Mouse (Mus musculus): ENCODE data around the gene Tnp1. TPM values are rescaled to one million over a fixed set of nuclear protein-coding genes. Genes with fewer than 3 reads are reported as not detected.

The Tnp1 gene
- total RNA-seq, 2 experiments from 2014 or later = not detected

DNA sequence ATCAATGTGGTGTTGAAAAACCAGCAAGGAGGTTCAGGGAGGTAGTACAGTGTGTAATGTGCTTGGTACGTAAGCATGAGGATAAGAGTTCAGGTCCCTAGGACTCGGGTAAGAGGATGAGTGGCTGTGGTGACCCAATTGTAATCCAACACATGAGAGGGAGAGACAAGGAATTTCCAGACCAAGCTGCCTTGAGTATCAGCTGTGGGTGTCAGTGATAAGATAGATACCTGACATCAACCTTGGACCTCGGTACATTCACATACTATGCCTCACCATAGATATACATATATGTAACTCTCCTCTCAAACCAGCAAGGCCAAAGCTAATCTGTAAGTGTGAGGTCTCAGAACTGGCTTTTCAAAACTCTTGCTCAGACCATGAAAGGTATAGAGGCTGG, 10.4 kb upstream of the Tnp1 start:
- no peak for DNase-seq
- intact Hi-C loops (cut with DNase I) = no loop called here

DNA sequence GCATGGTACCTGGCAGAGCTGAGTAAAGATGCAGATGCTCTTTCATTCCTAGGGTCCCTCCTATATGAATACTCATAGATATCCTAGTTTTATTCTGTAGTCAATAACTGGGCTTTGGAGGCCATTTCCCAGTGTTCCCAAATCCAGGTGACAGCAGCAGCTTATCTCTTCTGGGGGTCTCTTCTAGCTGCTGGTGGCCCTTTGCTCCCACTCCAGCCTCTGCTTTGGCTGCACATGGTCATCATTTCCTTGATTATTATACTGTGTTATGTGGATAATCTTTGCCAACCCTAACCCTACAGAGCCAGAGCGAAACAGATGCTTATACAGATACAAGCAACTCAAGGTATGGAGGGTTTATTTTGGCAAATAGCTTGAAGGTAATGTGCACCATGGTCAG, 8.9 kb downstream of the Tnp1 start:
- no peak for DNase-seq
- intact Hi-C loops (cut with DNase I) = no loop called here

DNA sequence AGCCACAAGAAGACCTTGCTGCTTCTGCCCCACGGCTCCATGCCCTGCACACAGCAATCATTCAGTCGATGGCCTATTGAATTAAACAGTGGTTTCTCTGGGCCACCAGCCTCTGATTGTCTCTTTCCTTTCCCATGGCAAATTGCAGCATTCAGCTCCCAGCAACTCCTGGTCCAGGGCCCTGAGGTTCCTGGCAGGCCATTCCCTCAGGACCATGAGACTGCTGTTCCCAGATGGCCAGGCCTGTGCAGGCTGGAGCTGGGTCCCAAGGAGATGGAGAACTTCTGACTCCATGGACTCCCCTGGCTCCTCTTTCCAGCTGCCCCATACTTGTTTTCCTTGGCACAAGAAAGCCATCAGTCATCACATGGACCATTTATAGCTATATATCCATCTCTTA, 10.8 kb downstream of the Tnp1 start:
- intact Hi-C loops (cut with DNase I) = no loop called here
- DNase-seq = peak; percentile 2

DNA sequence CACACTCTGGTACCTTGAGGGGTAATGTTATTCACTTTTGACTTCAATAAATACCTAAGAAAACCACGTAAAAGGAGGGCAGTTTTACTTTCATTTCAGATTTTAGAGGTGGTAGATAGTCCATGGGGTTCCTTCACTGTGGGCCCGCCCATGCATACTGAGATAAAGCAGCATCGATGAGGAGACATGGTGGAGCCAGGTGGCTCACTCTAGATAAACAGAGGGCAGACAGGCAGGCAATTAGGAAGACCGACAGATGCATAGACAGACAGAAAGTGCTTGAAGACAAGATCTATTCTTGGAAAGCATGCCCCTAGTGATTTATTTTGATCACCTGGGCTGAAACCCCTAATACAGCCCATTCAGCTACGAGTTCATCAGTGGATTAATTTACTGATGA, 13.1 kb downstream of the Tnp1 start:
- no peak for DNase-seq
- intact Hi-C loops (cut with DNase I) = no loop called here

DNA sequence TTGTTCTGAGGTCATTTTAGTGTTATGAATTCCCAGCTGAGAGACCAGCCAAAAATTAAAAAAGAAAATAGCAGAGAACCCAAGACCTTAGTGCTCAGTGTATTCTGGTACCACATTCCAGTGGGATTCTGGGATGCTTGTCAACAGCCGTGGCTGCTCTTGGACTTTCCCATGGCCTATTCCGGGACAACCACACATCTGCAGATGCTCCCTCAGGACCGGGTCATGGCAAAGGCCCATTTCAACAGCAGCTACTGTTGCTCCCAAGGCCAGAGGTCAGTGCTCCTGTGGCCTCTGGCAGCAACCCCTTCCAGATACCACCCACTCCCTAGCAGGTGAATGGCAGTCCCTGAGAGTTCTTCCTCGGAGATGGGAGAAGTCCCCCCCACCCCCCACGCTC, 13.7 kb downstream of the Tnp1 start:
- intact Hi-C loops (cut with DNase I) = no loop called here
- DNase-seq = no peak

DNA sequence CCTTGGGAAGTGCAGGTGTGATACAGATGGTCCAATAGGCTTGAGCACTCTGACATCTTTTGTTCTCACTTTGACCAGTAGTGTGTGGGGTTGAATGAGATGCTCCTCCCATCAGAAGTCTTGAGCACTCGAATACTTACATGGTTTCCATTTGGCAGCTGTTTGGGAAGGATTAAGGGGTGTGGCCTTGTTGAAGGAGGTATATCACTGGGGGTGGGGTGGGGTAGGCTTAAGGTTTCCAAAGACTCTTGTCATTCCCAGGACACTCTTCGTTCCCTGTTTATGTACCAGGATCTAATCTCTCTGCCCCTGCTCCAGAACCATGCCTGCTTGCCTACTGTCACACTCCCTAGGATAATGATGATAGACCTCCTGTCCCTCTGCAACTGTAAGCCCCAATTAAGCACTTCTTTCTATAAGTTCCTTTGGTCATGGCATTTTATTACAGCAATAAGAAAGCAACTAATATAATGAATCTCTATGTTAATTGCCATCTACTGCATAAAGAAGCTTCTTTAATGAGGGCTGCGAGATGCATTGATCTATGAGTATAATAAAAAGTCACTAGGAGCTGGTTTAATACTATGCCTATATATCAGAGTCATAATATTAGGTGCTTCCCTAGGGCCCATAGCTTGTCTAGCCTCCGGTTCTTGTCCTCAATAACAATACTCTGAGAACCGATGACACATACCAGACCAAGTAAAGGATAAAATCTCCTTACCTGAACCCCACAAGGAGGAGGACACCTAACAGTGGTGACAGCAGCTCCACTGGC, 20.8 kb downstream of the Tnp1 start:
- DNase-seq = no peak
- intact Hi-C loops (cut with DNase I) = no loop called here

GRCm38 (mm10) chr1:72992944-72993464, 22.7 kb downstream of the Tnp1 start:
- intact Hi-C loops (cut with DNase I) = no loop called here
- DNase-seq = peak; percentile 38

DNA sequence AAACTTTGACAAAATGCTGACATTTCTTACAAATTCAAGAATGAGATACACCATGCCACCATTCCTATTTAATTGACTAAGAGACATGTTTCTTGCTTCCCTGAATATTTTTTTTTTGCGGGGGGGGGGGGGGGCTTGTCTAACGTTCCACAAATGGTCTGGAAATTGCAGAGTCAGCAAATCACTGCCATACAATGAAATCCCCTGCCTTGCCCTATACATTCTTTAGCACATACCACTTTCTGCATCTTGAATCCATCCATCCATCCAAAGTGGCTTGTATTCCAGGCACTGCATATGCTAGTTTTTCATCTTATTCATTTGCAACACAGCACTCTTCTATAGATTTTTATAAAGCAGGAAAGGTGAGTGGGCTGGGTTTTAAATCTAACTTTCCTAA, 23.5 kb downstream of the Tnp1 start:
- intact Hi-C loops (cut with DNase I) = no loop called here
- DNase-seq = no peak

GRCm38 (mm10) chr1:72988904-72989303, 26.8 kb downstream of the Tnp1 start:
- intact Hi-C loops (cut with DNase I) = no loop called here
- no peak for DNase-seq

- intact Hi-C loops (cut with DNase I) = no loop called here
- no peak for DNase-seq
Measured at GRCm38 (mm10) chr1:72986715-72987114, 29.0 kb downstream of the Tnp1 start.

GRCm38 (mm10) chr1:72978956-72979355, 36.8 kb downstream of the Tnp1 start:
- intact Hi-C loops (cut with DNase I) = no loop called here
- no peak for DNase-seq

- DNase-seq = no peak
- intact Hi-C loops (cut with DNase I) = no loop called here
Measured at GRCm38 (mm10) chr1:72974226-72974625, 41.5 kb downstream of the Tnp1 start.

DNA sequence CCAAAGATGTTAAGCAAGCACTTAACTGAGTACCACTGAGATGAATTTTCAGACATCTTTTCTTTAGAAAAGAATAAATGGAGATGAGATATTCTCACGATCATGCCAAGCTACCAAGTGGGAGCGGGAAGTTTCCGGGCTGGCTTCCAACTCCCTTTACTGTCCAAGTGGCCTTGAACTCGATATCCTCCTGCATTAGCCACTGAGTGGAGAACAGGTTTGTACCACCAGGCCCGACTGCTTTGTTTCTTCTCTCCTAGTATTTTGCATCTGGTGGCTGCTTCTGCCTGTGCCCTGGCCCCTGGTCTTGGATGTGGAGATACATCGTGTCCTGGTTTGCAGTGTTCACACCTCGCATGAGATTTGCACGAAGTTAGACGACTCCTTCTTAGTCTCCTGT, 45.2 kb downstream of the Tnp1 start:
- peak; percentile 20 for DNase-seq
- intact Hi-C loops (cut with DNase I) = no loop called here

DNA sequence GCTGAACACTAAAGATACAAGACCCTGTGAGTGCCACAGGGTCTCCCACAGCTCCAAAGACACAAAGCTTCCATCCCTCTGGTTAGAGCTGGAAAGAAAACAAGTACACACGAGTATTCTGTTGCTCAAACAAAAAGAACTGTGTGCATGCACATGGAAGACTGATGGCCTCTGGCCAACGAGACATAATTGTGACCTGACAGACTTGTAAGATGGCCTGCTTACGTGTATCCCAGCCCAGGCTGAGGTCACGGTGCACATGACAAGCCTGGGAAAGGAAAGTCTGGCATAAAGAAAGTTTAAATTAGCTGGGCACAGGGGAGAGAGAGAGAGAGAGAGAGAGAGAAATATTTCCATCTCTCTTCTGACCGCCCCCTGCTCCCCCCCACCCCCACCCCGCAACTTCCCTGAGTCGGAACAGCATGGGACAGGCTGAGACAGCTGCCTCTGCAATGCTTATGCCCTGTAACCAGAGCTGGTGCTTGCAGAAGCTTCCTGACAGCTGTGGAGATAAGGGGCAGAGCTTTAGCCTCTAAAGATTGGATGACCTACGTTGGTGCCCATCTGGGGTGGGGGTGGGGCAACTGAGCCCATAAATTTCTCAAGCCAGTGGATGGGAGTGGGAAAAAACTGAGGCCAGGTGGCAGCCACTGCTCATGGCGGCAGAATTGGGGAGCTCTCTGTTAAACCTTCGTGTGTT, 46.4 kb downstream of the Tnp1 start:
- peak; percentile 14 for DNase-seq

GRCm38 (mm10) chr1:72966423-72966822, 49.3 kb downstream of the Tnp1 start:
- no peak for DNase-seq
- intact Hi-C loops (cut with DNase I) = no loop called here

More for the DNA sequence above, 46.4 kb downstream of the Tnp1 start:
- intact Hi-C loops (cut with DNase I) = no loop called here

Other genes with a start within 250 kb of the Tnp1 start
- 100 to 1,000 TPM; 157 to 158 TPM for gene Igfbp2, start 191.4 kb downstream of the Tnp1 start, total RNA-seq (2021)
- 100 to 1,000 TPM; 114 to 119 TPM for gene Igfbp5, start 141.0 kb downstream of the Tnp1 start, total RNA-seq (2021)